8 mouse cellular contexts compared by ENCODE assay signal in genomic region chr12:17266673-17266990, GRCm38 (mm10). TPM values are rescaled to one million over a fixed set of nuclear protein-coding genes. Genes with fewer than 3 reads are reported as not detected.
DNase-seq lines count a peak whose midpoint lies in the region; ATAC-seq and TF ChIP-seq lines count a peak whose summit lies in the region.

No protein-coding gene starts in this region.

- TF ChIP-seq EP300 in stomach, postnatal 0 days (optimal IDR thresholded peaks at IDR 0.05), result no peak

- no peak overlapping the region for H3K27ac ChIP-seq in thymus, adult 2 months (ENCODE audit: control insufficient read depth, insufficient read depth, low read length)
- H3K27ac ChIP-seq in limb, embryonic 15.5 days, result peak overlapping the region; percentile 86
- peak overlapping the region; percentile 78 for H3K27ac ChIP-seq in stomach, postnatal 0 days (replicated peaks)

- peak overlapping the region; percentile 94 for H3K4me3 ChIP-seq in thymus, adult 2 months (ENCODE audit: control insufficient read depth, insufficient read depth, low read length)
- peak overlapping the region; percentile 79 for H3K4me3 ChIP-seq in limb, embryonic 15.5 days
- peak overlapping the region; percentile 92 for H3K4me3 ChIP-seq in stomach, postnatal 0 days (ENCODE audit: low read depth, low read length)

- ATAC-seq in frontal cortex, adult (ENCODE audit: low TSS enrichment), result peak; percentile 58; the same call in 1 of the 2 replicates
- ATAC-seq in limb, embryonic 15.5 days (ENCODE audit: insufficient number of reproducible peaks, low FRiP score, low TSS enrichment, low read depth), result peak; percentile 63
- ATAC-seq in stomach, postnatal 0 days (ENCODE audit: low FRiP score, low TSS enrichment), result peak; percentile 71
- no peak for ATAC-seq in megakaryocyte progenitor cell, adult 5-6 weeks (replicated peaks; ENCODE audit: poor library complexity)

- TF ChIP-seq CTCF in thymus, adult 2 months (IDR thresholded peaks at IDR 0.05; ENCODE audit: borderline replicate concordance, control insufficient read depth, extremely low read depth, insufficient read depth, low read length, poor library complexity), result 0 out of 2 replicates have a peak, but pooled peaks have one; percentile 7
- TF ChIP-seq CTCF in stomach, postnatal 0 days (IDR thresholded peaks at IDR 0.05; ENCODE audit: low read depth), result no peak

- DNase-seq in frontal cortex, postnatal 14 days (ENCODE audit: low spot score in 2 of 2), result no peak
- DNase-seq in thymus, adult 2 months, result no peak
- DNase-seq in thymus, adult 18-20 months, result no peak
- no peak for DNase-seq in stomach, postnatal 0 days (ENCODE audit: low spot score)
- no peak for DNase-seq in kidney, adult 8-10 months

- no peak for TF ChIP-seq POLR2A in thymus, adult 2 months (IDR thresholded peaks at IDR 0.05; ENCODE audit: control insufficient read depth, extremely low read depth, insufficient read depth, low read length, poor library complexity)

- no peaks in the 10 kb centered on the region for H3K27me3 ChIP-seq in thymus, adult 2 months (ENCODE audit: control insufficient read depth, insufficient read depth, low read length)
- H3K27me3 ChIP-seq in limb, embryonic 15.5 days, result no peaks in the 10 kb centered on the region
- no peaks in the 10 kb centered on the region for H3K27me3 ChIP-seq in stomach, postnatal 0 days (ENCODE audit: control insufficient read depth, insufficient read depth, low read length)

- H3K36me3 ChIP-seq in thymus, adult 2 months (ENCODE audit: control insufficient read depth, insufficient read depth, low read length), result peaks cover 15% of the 10 kb centered on the region
- H3K36me3 ChIP-seq in limb, embryonic 15.5 days, result peaks cover 29% of the 10 kb centered on the region
- peaks cover 12% of the 10 kb centered on the region; the same call in 1 of the 2 replicates for H3K36me3 ChIP-seq in stomach, postnatal 0 days (ENCODE audit: control insufficient read depth, insufficient read depth, low read length)

- no peaks in the 10 kb centered on the region for H3K9me3 ChIP-seq in limb, embryonic 15.5 days
- H3K9me3 ChIP-seq in stomach, postnatal 0 days (ENCODE audit: control insufficient read depth, low read length), result no peaks in the 10 kb centered on the region

- WGBS in thymus, adult 2 months, result 0% methylated on average over 21 of the region's 21 CpGs
- under 1% methylated on average over 21 of the region's 21 CpGs for WGBS in limb, embryonic 15.5 days
- WGBS in stomach, postnatal 0 days, result under 1% methylated on average over 21 of the region's 21 CpGs

- peak overlapping the region; percentile 69 for H3K9ac ChIP-seq in limb, embryonic 15.5 days
- peak overlapping the region; percentile 86 for H3K9ac ChIP-seq in stomach, postnatal 0 days (ENCODE audit: low read length)

- H3K4me2 ChIP-seq in limb, embryonic 15.5 days, result peak overlapping the region; percentile 60
- peak overlapping the region; percentile 66 for H3K4me2 ChIP-seq in stomach, postnatal 0 days (replicated peaks; ENCODE audit: low read depth)

- peaks cover 5% of the 10 kb centered on the region for H3K4me1 ChIP-seq in thymus, adult 2 months (replicated peaks; ENCODE audit: control insufficient read depth, insufficient read depth, low read length)
- H3K4me1 ChIP-seq in limb, embryonic 15.5 days, result peaks cover 19% of the 10 kb centered on the region
- H3K4me1 ChIP-seq in stomach, postnatal 0 days (replicated peaks; ENCODE audit: control insufficient read depth, insufficient read depth), result peaks cover 4% of the 10 kb centered on the region; the same call in 1 of the 2 replicates

RNA-seq across cellular contexts. Expression of gene Pdia6, which starts 0.3 kb away (rescaled TPM):
- polyA plus RNA-seq in thymus, adult 2 months (2012; rRNA removed), result 46.6 and 49.2 TPM in 2 replicates
- 644 and 669 TPM in 2 replicates for polyA plus RNA-seq in limb, embryonic 15.5 days (2015; fragmentation: Nextera tagmentation; extraction: Ambion mirVana)
- polyA plus RNA-seq in stomach, postnatal 0 days (2015; fragmentation: Nextera tagmentation; extraction: Ambion mirVana), result 353 and 375 TPM in 2 replicates
- 343 TPM in 2 replicates for total RNA-seq in megakaryocyte progenitor cell, adult 5-6 weeks (2015)
- 606 and 634 TPM in 2 replicates for total RNA-seq in megakaryocyte progenitor cell, adult 5-6 weeks (2017)
